Comparison of ENCODE assay signal across 9 mouse cellular contexts in genomic region chr3:16466388-16466787, GRCm38 (mm10).
DNase-seq lines count a peak whose midpoint lies in the region; ATAC-seq lines count a peak whose summit lies in the region.
"Had no signal": no experiment of that assay in that cellular context is flagged by ENCODE, and none has a peak within 500 bp of the region (broad histone marks: within the 10 kb centered on the region; RNA-seq: fewer than 3 reads in every experiment).

No protein-coding gene starts in this region.

- intact Hi-C loops in left cerebral cortex, postnatal 36 days (cut with DNase I) = loop anchor here (1.0 to 5.0 kb wide), 2 partner anchors 351 to 1358 kb away; no protein-coding TSS in a partner anchor

- H3K4me3 ChIP-seq in heart, embryonic 14.5 days (ENCODE audit: control insufficient read depth in 1 of 2, insufficient read depth in 1 of 2, low read depth in 1 of 2, low read length in 2 of 2) = no peak overlapping the region
- no peak overlapping the region for H3K4me3 ChIP-seq in embryonic facial prominence, embryonic 12.5 days
- peak overlapping the region; percentile 16; the same call in 1 of the 2 replicates for H3K4me3 ChIP-seq in neural tube, embryonic 13.5 days
- H3K4me3 ChIP-seq: myocyte had no signal

- H3K27me3 ChIP-seq in heart, embryonic 14.5 days (ENCODE audit: control insufficient read depth, insufficient read depth, low read length) = no peaks in the 10 kb centered on the region
- no peaks in the 10 kb centered on the region for H3K27me3 ChIP-seq in embryonic facial prominence, embryonic 12.5 days
- no peaks in the 10 kb centered on the region for H3K27me3 ChIP-seq in neural tube, embryonic 13.5 days

- H3K4me1 ChIP-seq in heart, embryonic 14.5 days (ENCODE audit: control insufficient read depth in 2 of 2, insufficient read depth in 2 of 2, low read length in 2 of 2) = no peaks in the 10 kb centered on the region
- H3K4me1 ChIP-seq in embryonic facial prominence, embryonic 12.5 days = no peaks in the 10 kb centered on the region
- H3K4me1 ChIP-seq in neural tube, embryonic 13.5 days (replicated peaks) = no peaks in the 10 kb centered on the region

- no peaks in the 10 kb centered on the region for H3K36me3 ChIP-seq in heart, embryonic 14.5 days (ENCODE audit: control insufficient read depth, insufficient read depth, low read length)
- H3K36me3 ChIP-seq in embryonic facial prominence, embryonic 12.5 days = no peaks in the 10 kb centered on the region
- no peaks in the 10 kb centered on the region for H3K36me3 ChIP-seq in neural tube, embryonic 13.5 days

- no peak overlapping the region for H3K9ac ChIP-seq in heart, embryonic 14.5 days (ENCODE audit: low read length)
- H3K9ac ChIP-seq in embryonic facial prominence, embryonic 12.5 days = no peak overlapping the region
- peak overlapping the region; percentile 60 for H3K9ac ChIP-seq in neural tube, embryonic 13.5 days

- no peak for DNase-seq in heart, adult 8-10 months (ENCODE audit: low spot score)
- peak; percentile 46 for DNase-seq in adrenal gland, postnatal 14 days
- DNase-seq in induced T-regulatory cell, adult 2 months (ENCODE audit: low read depth) = peak; percentile 7
- peak; percentile 59 to 68 for DNase-seq in left cerebral cortex, postnatal 36 days (ENCODE audit: low spot score in 2 of 2)
- DNase-seq in spleen, adult 12 weeks (ENCODE audit: low spot score) = no peak

- no peaks in the 10 kb centered on the region for H3K9me3 ChIP-seq in heart, embryonic 14.5 days (ENCODE audit: control insufficient read depth, low read length)
- no peaks in the 10 kb centered on the region for H3K9me3 ChIP-seq in embryonic facial prominence, embryonic 12.5 days
- H3K9me3 ChIP-seq in neural tube, embryonic 13.5 days = no peaks in the 10 kb centered on the region

- WGBS in heart, embryonic 14.5 days = 16% methylated on average over 9 of the region's 9 CpGs
- 16% methylated on average over 9 of the region's 9 CpGs for WGBS in embryonic facial prominence, embryonic 12.5 days
- WGBS in neural tube, embryonic 13.5 days = 15% methylated on average over 9 of the region's 9 CpGs

- H3K4me2 ChIP-seq in heart, embryonic 14.5 days (ENCODE audit: low read length) = 0 out of 2 replicates have a peak overlapping the region, but pooled peaks have one; percentile 6
- H3K4me2 ChIP-seq in embryonic facial prominence, embryonic 12.5 days (replicated peaks) = peak overlapping the region; percentile 36
- H3K4me2 ChIP-seq in neural tube, embryonic 13.5 days = peak overlapping the region; percentile 50

- no peak for ATAC-seq in heart, embryonic 14.5 days (ENCODE audit: insufficient number of reproducible peaks, insufficient read depth, low FRiP score, low read depth)
- ATAC-seq in embryonic facial prominence, embryonic 12.5 days (ENCODE audit: insufficient number of reproducible peaks, insufficient read depth, low FRiP score, low TSS enrichment) = no peak
- peak; percentile 89 for ATAC-seq in neural tube, embryonic 13.5 days (ENCODE audit: low read depth)

- no peak overlapping the region for H3K27ac ChIP-seq in heart, embryonic 14.5 days (replicated peaks in 1 of 2; ENCODE audit: control insufficient read depth in 1 of 2, insufficient read depth in 1 of 2, low read depth in 2 of 2, low read length in 2 of 2)
- H3K27ac ChIP-seq in embryonic facial prominence, embryonic 12.5 days = no peak overlapping the region
- H3K27ac ChIP-seq in neural tube, embryonic 13.5 days (replicated peaks) = peak overlapping the region; percentile 63; the same call in 1 of the 2 replicates

Comparison
In these comparisons a context has a peak if more than half of its experiments do, and no peak if none do; other contexts are left out.
1. DNase-seq: peak in adrenal gland, postnatal 14 days (single experiment), induced T-regulatory cell, adult 2 months (single experiment) and left cerebral cortex, postnatal 36 days (2 of 2); none in heart, adult 8-10 months (single experiment) and spleen, adult 12 weeks (single experiment).
2. Peak in every context shown above with its lines, with median percentiles within 50 percentile points of each other: H3K4me2 ChIP-seq.